35 mouse cellular contexts compared by ENCODE assay signal in the genomic region with DNA sequence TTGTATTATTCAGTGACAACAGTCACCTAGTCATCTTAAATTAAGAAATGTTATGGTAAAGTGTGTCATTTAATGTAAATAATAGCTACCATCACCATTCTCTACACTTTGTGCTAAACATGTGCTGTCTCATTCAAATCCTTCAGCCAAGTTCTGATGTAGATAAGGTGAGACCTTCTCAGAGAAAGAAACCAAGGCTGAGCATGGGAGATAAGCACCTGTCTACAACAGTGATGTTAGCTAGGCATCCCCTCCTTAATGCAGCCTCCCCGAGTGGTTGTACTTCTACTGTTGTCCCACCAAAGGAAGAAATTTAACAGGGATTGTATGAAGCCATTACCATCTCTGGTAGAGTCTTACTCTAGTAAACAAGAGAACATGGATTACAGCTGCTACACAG.
"Had no signal": no experiment of that assay in that cellular context is flagged by ENCODE, and none has a peak within 500 bp of the region (broad histone marks: within the 10 kb centered on the region; RNA-seq: fewer than 3 reads in every experiment).

No protein-coding gene starts in this region.

- H3K36me3 ChIP-seq: heart, embryonic 10.5 days; heart, embryonic 12.5 days; heart, embryonic 13.5 days; heart, embryonic 15.5 days; hindbrain, embryonic 10.5 days; hindbrain, embryonic 12.5 days; hindbrain, embryonic 13.5 days; hindbrain, embryonic 15.5 days; intestine, embryonic 15.5 days; kidney, embryonic 15.5 days had no signal

- H3K27me3 ChIP-seq: heart, embryonic 12.5 days; heart, embryonic 13.5 days; heart, embryonic 15.5 days; hindbrain, embryonic 12.5 days; hindbrain, embryonic 13.5 days; hindbrain, embryonic 15.5 days; intestine, embryonic 15.5 days; kidney, embryonic 15.5 days had no signal

- H3K4me1 ChIP-seq: heart, embryonic 10.5 days; heart, embryonic 12.5 days; heart, embryonic 13.5 days; heart, embryonic 15.5 days; hindbrain, embryonic 10.5 days; hindbrain, embryonic 12.5 days; hindbrain, embryonic 13.5 days; hindbrain, embryonic 15.5 days; intestine, embryonic 15.5 days; kidney, embryonic 15.5 days had no signal

- DNase-seq: heart, postnatal 10 days; heart, postnatal 14 days; heart, postnatal 36 days; heart, postnatal 4 days; kidney, adult 11 months; kidney, adult 18-20 months; kidney, adult 2 months; kidney, adult 8-10 months; kidney, adult 9 months; kidney, postnatal 10 days; kidney, postnatal 14 days; kidney, postnatal 25 days; kidney, postnatal 36 days; kidney, postnatal 4 days; layer of hippocampus, adult 9-11 months; layer of hippocampus, postnatal 36 days had no signal

- H3K27ac ChIP-seq: heart, embryonic 10.5 days; heart, embryonic 13.5 days; heart, embryonic 15.5 days; hindbrain, embryonic 10.5 days; hindbrain, embryonic 12.5 days; hindbrain, embryonic 13.5 days; hindbrain, embryonic 14.5 days; hindbrain, embryonic 15.5 days; hindbrain, postnatal 0 days; intestine, embryonic 15.5 days; kidney, embryonic 15.5 days; kidney, postnatal 0 days; layer of hippocampus, adult 2 months had no signal

- H3K9ac ChIP-seq: heart, embryonic 12.5 days; heart, embryonic 13.5 days; heart, embryonic 15.5 days; hindbrain, embryonic 12.5 days; hindbrain, embryonic 13.5 days; hindbrain, embryonic 14.5 days; hindbrain, embryonic 15.5 days; intestine, embryonic 15.5 days; kidney, embryonic 15.5 days had no signal

- H3K9me3 ChIP-seq: heart, embryonic 10.5 days; heart, embryonic 13.5 days; heart, embryonic 15.5 days; hindbrain, embryonic 12.5 days; intestine, embryonic 15.5 days; kidney, embryonic 15.5 days had no signal

- H3K4me2 ChIP-seq: heart, embryonic 11.5 days; heart, embryonic 12.5 days; heart, embryonic 13.5 days; heart, embryonic 15.5 days; hindbrain, embryonic 12.5 days; hindbrain, embryonic 13.5 days; hindbrain, embryonic 14.5 days; hindbrain, embryonic 15.5 days; intestine, embryonic 15.5 days; kidney, embryonic 15.5 days had no signal

- H3K4me3 ChIP-seq: heart, embryonic 10.5 days; heart, embryonic 12.5 days; heart, embryonic 13.5 days; heart, embryonic 15.5 days; hindbrain, embryonic 10.5 days; hindbrain, embryonic 12.5 days; hindbrain, embryonic 13.5 days; hindbrain, embryonic 15.5 days; intestine, embryonic 15.5 days; kidney, embryonic 15.5 days; layer of hippocampus, adult 2 months had no signal

- ATAC-seq: hindbrain, embryonic 16.5 days; hindbrain, postnatal 0 days; inflammation-experienced regulatory T-cells, adult 6 months; intestine, embryonic 15.5 days; intestine, embryonic 16.5 days; intestine, postnatal 0 days had no signal
